Mouse (Mus musculus): ENCODE results near the gene Lrmda. TPM values are rescaled to one million over a fixed set of nuclear protein-coding genes. Genes with fewer than 3 reads are reported as not detected.

Lrmda gene
- total and polyA plus RNA-seq, 2 experiments from 2014 or later = 0.18 TPM; not detected in 1

DNA sequence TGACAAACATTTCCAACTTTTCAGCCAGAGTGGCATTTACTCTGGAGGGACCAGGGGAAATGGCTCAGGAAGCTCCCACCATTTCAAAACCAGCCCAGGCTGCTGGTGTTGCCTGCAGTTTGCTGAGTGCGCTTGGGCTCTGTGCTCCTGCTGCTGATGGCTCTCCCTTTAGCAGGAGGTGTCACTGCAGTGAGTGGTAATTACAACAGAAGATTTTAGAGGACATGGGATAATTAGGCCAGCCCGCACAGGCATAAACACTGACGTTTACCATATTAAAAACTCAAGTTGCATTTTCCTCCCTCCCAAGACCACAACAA is 1076.5 kb downstream of the Lrmda start:
- no peak for DNase-seq

GRCm38 (mm10) chr14:23096405-23096804 is 1076.9 kb downstream of the Lrmda start:
- Histone ChIP-seq H3K4me1 (ENCODE audit: insufficient read depth) (peaks cover 16% of the 10 kb centered on the region), H3K27me3 (ENCODE audit: insufficient read depth, low read length) (no peaks in the 10 kb centered on the region), H3K27ac (ENCODE audit: low read depth, low read length) (peak overlapping the region; percentile 36; the same call in 1 of the 2 replicates), H3K4me2 (ENCODE audit: low read depth) (0 out of 2 replicates have a peak overlapping the region, but pooled peaks have one; percentile 5), H3K9ac (no peak overlapping the region), H3K4me3 (ENCODE audit: low read depth, low read length) (no peak overlapping the region), H3K36me3 (ENCODE audit: insufficient read depth) (no peaks in the 10 kb centered on the region), H3K9me3 (ENCODE audit: low read length) (no peaks in the 10 kb centered on the region)
- WGBS = 33% methylated on average over 4 of the region's 4 CpGs
- no peak for TF ChIP-seq CTCF (IDR thresholded peaks at IDR 0.05; ENCODE audit: low read depth)
- ATAC-seq (peak; percentile 40), DNase-seq (peak; percentile 40)

More for the DNA sequence above, 1076.5 kb downstream of the Lrmda start:
- TF ChIP-seq CTCF (IDR thresholded peaks at IDR 0.05; ENCODE audit: low read depth) = no peak
- Histone ChIP-seq H3K9me3 (ENCODE audit: low read length) (no peaks in the 10 kb centered on the region), H3K36me3 (ENCODE audit: insufficient read depth) (no peaks in the 10 kb centered on the region), H3K9ac (no peak overlapping the region), H3K27ac (ENCODE audit: low read depth, low read length) (peak overlapping the region; percentile 36), H3K4me1 (ENCODE audit: insufficient read depth) (peaks cover 16% of the 10 kb centered on the region), H3K4me2 (ENCODE audit: low read depth) (0 out of 2 replicates have a peak overlapping the region, but pooled peaks have one; percentile 5), H3K27me3 (ENCODE audit: insufficient read depth, low read length) (no peaks in the 10 kb centered on the region), H3K4me3 (ENCODE audit: low read depth, low read length) (no peak overlapping the region)
- peak; percentile 38; the same call in 1 of the 2 replicates for ATAC-seq
- 15% methylated on average over 3 of the region's 3 CpGs for WGBS

Small RNA genes within 50 kb of the gene (microRNA-seq; reads per million reads assigned to microRNA genes)
- 0 reads per million in 2 experiments for gene Gm27532

Other genes starting within 250 kb of the Lrmda start
- gene Vdac2, start 194.5 kb upstream of the Lrmda start, total RNA-seq (2014; rRNA removed) = 201 and 204 TPM in 2 replicates
- 264 and 294 TPM in 2 replicates for gene Vdac2, start 194.5 kb upstream of the Lrmda start, polyA plus RNA-seq (2015; fragmentation: Nextera tagmentation; extraction: Ambion mirVana)
- 23.4 and 32.4 TPM in 2 replicates for gene Comtd1, start 170.7 kb upstream of the Lrmda start, total RNA-seq (2014; rRNA removed)
- gene Comtd1, start 170.7 kb upstream of the Lrmda start, polyA plus RNA-seq (2015; fragmentation: Nextera tagmentation; extraction: Ambion mirVana) = 48.8 and 50.6 TPM in 2 replicates
- gene Zfp503, start 30.1 kb upstream of the Lrmda start, total RNA-seq (2014; rRNA removed) = 7.7 and 8.7 TPM in 2 replicates
- 3.9 and 5.0 TPM in 2 replicates for gene Zfp503, start 30.1 kb upstream of the Lrmda start, polyA plus RNA-seq (2015; fragmentation: Nextera tagmentation; extraction: Ambion mirVana)